Mouse (Mus musculus): ENCODE measurements at regions not wholly inside any gene's neighbourhood (a gene's known extent, or its start where the extent isn't known, plus 50 kb on each side); places are given as distances from the start of the nearest gene placed in this dataset.

DNA sequence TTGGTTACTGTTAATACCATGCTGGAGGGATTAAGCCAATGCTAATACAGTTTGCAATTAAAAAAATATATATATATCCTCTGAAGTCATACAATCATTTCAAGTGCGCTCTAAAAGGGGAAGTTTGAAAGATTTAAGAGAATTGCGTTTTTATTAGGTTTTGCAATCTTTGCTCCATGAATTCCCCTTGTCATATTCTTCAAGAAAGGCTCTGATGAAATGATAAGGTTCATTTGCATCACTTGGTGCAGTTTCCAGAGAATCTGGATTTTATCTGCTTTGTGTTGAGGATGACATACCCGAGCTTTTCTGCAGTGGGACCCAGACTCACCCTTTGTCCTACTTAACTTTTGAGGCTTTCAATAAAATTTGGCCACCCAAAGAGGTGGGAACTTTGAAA is 216.4 kb upstream of the Fggy start:
- TF ChIP-seq CTCF (IDR thresholded peaks at IDR 0.05; ENCODE audit: insufficient read depth, low read depth, low read length) (no peak), POLR2A (IDR thresholded peaks at IDR 0.05; ENCODE audit: insufficient read depth, low read depth, low read length) (no peak)

Data from olfactory bulb, adult 2 months (tissue).